Mouse (Mus musculus): ENCODE measurements around the gene Ifih1.
A peak's percentile ranks its signal among the peaks of the same experiment; 100 is the strongest.

The Ifih1 gene

GRCm38 (mm10) chr2:62646014-62646645 lies at the start of gene Ifih1:
Gene Ifih1, minus strand, starts transcription at chr2:62646255.
- peak; percentile 65 for DNase-seq

DNA sequence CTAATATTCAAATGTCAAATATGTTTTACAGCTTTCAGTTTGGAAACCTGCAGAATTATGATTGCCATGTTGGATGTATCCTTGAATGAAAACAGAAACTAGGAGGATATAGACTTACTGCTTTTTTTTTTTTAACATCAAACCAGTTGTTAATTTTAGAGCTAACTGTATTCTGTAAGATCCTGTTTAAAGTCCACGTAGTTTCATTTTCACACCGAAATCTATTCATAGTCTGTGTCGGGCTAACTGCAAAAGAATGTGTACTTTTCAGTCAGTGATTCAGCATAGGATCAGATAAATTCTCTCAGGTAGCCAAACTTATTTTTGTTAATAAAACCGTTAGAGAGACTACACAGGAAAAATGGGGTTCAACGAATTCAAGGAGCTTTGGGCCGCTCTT lies 39.9 kb upstream of the Ifih1 start:
- DNase-seq, result no peak

DNA sequence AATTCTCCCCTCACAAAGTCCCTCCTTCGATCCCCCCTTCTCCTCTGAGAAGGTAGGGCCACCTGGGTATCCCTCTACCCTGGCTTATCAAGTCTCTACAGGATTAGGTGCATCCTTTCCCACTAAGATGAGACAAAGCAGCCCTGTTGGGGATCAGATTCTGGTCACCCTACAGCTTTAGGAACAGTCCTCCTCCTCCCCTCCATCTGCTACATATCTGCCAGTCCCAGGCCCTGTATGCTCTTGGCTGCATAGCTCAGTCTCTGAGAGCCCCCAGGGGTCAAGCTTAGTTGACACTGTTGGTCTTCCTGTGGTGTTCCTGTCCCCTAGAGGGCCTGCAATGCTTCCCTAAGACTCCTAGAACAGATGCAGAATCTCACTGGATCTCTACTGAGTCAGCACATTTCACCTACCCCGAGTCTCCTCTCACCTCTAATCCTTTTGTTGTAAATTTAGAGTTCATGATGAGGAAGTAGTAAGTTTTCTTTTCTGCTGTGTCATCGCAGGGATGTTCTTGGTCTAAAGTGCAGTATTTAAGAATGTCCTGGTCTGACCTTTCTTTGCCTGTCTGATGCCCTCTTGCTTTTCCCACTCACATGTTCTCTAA lies 39.0 kb upstream of the Ifih1 start:
- DNase-seq, result no peak

GRCm38 (mm10) chr2:62681667-62682066 lies 35.6 kb upstream of the Ifih1 start:
- no peak for DNase-seq

- no peak for DNase-seq
Measured at GRCm38 (mm10) chr2:62672788-62673187, 26.7 kb upstream of the Ifih1 start.

- peak; percentile 13 for DNase-seq
Measured at GRCm38 (mm10) chr2:62670767-62671166, 24.7 kb upstream of the Ifih1 start.

DNA sequence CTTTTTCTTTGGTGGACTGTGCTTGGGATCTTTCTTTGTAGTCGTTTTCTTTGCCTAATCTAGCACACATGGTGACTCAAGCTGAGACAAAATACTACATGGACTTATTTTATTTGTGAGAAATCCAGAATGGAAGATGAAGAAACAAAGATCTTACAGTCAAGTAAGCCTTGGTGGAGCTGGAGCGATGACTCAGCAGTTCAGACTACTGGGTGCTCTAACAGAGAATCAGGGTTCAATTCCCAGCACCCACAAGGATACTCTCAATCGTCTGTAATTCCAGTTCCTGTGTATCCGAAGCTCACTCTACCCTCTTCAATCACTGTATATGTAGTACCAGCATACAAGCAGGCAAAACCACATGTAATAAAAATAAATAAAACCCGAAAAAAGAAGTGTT lies 24.2 kb upstream of the Ifih1 start:
- DNase-seq, result no peak

GRCm38 (mm10) chr2:62669848-62670247 lies 23.8 kb upstream of the Ifih1 start:
- no peak for DNase-seq

DNA sequence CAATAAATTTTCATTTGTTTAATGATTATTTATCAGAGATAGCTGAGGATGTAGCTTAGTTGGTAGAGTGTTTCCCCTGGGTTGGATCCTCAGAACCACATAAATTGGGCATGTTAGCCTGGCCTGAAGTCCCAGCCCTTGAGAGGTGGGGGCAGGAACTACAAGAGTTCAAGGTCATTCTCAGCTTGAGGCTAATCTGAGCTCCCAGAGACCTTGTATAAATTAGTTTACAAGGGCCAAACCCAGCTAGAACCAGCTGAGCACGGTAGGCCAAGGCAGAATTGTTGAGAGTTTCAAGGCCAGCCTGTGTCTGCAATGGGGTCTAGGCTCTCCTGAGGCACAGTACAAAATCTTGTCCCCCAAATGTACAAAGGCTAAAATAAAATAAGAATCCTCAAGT lies 19.5 kb upstream of the Ifih1 start:
- DNase-seq, result peak; percentile 51

DNA sequence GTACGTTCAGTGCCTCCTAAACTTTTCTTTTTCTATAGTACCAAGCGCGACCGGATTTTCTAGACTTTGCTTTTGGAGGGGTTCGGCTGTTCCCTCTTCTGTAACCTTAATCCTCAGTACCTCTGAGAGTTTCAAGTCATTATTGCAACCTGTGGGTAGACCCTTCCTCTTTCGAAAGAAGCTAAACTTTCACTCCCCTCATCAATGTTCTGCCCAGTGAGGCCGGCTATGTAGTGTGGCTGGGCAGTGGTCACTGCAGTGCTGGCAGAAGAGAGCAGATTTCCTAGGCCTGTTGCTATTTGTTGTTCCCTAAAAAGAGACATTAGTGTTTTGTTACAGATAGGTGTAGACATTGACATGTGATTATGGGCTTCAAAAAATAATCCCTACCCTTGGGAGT lies 18.8 kb upstream of the Ifih1 start:
- no peak for DNase-seq

DNA sequence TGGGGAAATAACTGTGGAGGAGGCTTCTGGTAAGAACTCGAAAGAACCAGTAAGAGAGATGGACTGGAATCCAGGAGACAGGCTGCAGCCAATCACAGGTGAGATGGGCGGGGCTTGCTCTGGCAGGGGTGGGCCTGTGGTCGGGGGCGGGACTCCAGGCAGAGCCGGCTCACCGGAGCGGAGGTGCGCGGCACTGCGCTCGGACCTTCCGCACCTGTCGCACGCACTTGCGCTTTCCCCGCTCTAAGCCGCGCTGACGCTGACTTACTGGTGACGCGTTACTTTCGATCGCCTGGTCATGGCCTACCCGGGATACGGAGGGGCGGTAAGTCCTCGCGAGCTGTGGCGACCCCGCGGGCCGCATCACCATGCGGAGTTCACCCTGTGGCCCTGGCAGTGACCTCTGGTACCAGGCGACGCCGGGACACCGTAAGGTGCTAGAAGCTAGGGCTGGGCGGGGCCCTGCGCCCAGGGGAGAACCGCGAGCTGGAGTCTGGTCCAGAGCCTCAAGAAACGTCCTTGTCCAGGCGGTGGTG lies 18.1 kb upstream of the Ifih1 start, which contains the start of gene Gca:
Gene Gca, plus strand, starts transcription at position 151 of the 536 bp plus-strand sequence.
- peak; percentile 82 for DNase-seq

DNA sequence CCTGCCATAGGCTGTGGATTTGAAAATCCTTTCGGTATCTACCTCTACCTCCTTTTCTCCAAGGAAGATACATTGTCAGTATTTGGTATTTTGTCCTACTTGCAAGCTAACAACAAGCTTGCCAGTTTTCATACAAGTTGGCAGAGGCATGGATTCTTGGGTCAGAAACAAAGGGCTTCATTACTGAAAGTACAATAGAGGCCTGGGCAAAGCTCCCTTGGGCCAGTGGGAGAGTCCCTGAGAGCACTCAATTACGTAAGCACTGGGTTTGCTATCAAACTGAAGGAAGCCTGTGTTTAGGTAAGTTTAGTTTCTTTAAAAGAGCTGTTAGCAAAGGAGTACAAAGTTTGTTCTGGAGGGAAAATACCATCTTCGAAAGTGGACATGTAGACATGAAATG lies 16.5 kb upstream of the Ifih1 start:
- no peak for DNase-seq

DNA sequence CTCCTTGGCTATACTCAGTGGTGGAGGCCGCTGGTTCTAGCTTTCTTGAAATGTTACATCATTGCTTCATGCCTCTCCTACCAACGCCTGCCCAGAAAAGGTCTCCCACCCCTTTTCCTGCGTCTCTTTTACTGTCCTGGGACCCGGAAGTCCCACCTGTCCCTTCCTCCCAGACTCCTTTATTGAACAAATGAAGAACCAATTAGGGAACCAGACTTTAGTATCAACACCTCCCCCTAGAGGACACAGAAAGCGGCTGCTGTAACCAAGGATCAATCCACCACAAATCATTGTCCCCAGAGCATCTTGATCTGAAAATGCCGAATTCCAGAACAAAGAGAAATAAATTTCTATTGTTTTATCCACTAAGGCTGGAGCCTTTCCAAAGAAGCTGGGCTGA lies 14.5 kb upstream of the Ifih1 start:
- no peak for DNase-seq

DNA sequence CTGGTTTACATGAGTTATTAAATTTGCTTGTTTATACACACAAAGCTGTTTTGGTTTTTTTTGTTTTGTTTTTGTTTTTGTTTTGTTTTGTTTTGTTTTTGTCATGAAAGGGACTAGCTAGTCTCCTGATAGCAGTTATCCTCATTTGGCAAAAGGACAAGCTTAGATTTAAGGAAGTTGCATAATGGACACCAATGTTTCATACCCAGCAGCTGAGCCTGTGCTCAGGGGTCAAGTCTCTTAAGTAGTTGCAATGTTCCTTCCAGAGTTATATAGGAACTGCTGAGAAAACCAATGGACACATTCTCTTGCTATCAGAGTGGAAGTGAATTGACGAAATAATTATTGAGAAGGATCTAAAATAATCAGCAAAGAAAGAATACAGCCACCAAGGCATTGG lies 10.0 kb upstream of the Ifih1 start:
- no peak for DNase-seq

DNA sequence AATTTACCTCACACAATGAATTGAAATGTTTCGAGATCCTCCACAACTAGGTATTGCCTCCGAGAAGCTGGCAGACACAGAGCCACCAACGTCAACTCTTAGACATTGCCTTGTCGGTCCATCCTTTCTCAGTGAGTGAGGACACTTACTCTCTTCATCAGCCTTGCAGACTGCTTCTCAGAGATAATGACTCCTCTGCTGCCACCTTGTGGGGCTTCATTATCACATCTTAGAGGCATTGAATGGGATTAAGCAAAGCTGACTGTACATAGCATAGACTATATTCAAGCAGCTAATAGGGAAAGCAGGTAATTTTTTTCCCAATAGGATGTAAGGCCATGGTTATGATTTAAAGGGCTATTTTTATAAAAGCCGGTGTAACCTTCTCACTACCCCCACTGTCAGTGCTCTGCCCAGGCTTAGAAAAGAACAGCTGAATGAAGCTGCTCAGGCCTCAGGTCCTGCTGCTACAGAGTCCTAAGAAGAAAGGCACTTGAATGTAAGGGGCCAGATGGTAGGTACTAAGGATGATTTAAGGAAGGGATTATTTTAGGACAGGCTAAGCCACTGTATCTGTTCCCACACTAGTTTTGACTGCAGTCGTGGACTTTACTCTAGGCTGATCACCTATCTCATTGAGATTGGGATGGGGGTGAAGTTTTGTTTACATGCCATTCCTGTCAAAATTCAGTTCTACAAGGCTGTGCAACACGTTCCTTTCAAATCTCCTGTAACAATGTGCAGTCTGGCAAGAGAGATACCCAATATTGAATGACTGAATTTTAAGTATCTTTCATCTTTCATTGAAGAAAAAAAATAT lies 8.7 kb upstream of the Ifih1 start:
- peak; percentile 43 for DNase-seq

DNA sequence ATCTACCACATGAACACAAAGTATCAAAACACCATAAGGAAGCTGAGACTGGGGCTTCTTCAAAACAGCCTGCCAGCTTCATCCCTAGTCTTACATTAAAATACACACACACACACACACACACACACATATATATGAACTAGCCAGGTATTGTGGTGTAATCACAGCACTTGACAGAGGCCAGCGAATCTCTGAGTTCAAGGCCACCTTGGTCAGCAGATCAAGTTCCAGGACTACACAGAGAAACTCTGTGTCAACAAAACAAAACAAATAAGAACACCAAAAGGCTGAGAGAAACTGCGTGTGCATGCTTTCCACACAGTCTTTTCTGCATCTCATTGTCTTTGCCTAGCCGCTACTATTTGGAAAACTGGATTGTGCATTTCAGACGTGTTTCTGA lies 6.4 kb upstream of the Ifih1 start:
- DNase-seq, result no peak

GRCm38 (mm10) chr2:62651890-62652289 lies 5.8 kb upstream of the Ifih1 start:
- no peak for DNase-seq

DNA sequence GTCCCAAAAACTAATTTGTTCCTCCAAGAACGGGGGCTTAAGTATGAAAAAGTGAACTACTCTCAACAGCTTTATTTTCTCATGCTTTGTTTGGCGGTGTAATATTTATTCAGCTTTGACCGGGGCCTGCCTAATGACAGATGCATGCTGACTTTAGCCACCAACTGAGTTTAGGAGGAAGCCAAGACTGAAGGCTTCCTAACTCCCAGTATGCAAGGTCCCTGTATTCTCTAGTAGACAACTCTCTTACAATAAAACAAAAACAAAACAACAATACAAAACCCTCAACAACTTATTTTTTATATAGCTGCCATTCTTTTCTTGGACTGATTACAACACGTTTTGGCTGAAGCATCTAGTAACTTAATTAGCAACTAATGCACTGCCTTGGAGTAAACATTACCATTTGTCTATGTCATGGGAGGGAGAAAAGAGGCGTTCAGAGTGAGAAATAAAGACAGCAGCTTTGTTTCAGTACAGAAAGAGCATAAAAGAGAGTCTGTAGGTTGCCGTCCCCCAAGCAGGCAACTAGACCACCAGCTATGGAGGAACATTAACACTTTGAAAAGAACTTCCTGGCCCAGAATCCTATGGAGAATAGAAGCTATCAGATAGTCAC lies 725 bp upstream of the Ifih1 start:
- no peak for DNase-seq

- DNase-seq, result peak; percentile 8
Measured at GRCm38 (mm10) chr2:62645475-62645874, 580 bp downstream of the Ifih1 start.

GRCm38 (mm10) chr2:62644891-62645290 lies 1.2 kb downstream of the Ifih1 start:
- no peak for DNase-seq

DNA sequence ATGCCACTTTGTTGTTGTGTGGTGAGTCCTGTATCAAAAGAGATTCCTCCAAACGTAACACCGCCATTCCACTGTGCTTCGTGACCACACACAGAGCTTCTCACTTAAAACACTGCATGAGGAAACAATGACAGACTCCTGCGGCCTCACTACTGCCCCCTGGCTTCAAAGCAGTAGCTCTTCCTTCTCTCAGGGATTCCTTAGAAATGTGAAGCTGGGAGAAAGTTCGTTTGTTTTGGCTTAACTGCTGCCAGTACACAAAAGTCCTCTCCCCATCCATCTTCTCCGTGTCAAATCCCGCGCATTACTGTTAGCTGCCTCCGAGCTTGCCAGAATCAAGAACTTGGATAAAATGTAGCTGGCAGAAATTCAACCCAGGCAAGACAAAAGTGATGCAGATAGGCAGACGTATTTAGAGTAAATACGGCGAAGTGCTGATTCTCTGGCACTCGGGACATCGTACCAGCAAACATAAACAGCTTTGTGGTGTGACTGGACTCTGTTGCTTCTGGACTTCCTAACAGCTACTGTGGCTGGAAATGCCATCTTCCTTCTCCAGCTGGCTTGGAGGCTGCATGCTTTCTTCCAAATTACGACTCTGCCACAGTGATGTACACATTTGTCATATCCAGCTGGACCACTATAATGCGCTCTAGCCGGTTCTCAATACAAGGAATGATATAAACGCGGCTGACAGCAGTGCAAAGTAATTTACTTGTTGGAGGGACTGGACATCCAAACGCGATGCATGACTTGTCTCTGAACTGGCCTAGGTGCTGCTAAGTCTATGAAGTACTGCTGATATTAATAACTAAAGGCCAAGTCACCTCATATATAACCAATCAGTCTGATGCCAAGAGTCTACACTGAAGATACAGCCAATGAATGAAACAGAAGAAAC lies 2.4 kb downstream of the Ifih1 start:
- DNase-seq, result peak; percentile 25

- DNase-seq, result no peak
Measured at GRCm38 (mm10) chr2:62639869-62640268, 6.2 kb downstream of the Ifih1 start.
